Mouse (Mus musculus) cerebellum, postnatal 25 days (tissue): ENCODE measurements around the gene Prkce.

Experiments used
- DNase-seq, 2 experiments: peaks; one replicate each; pipeline ENCODE4 v3.0.0; 2021; ENCODE audit warnings: mixed read lengths in 2 of 2

Gene Prkce

GRCm38 (mm10) chr17:86337076-86337475, 169.5 kb downstream of the Prkce start:
- DNase-seq = no peak

- DNase-seq = no peak
Measured at GRCm38 (mm10) chr17:86338328-86338727, 170.7 kb downstream of the Prkce start.

- peak; percentile 66 to 74 for DNase-seq
Measured at GRCm38 (mm10) chr17:86344032-86344431, 176.4 kb downstream of the Prkce start.

- DNase-seq = peak; percentile 54 to 60
Measured at GRCm38 (mm10) chr17:86345234-86346005, 177.8 kb downstream of the Prkce start.

GRCm38 (mm10) chr17:86350236-86350635, 182.7 kb downstream of the Prkce start:
- peak; percentile 85 to 87 for DNase-seq

GRCm38 (mm10) chr17:86350791-86351261, 183.2 kb downstream of the Prkce start:
- DNase-seq = peak; percentile 81 to 83

- no peak for DNase-seq
Measured at GRCm38 (mm10) chr17:86351282-86351681, 183.7 kb downstream of the Prkce start.

GRCm38 (mm10) chr17:86352247-86353037, 184.9 kb downstream of the Prkce start:
- peak; percentile 59 to 70 for DNase-seq

GRCm38 (mm10) chr17:86353679-86354078, 186.1 kb downstream of the Prkce start:
- DNase-seq = peak; percentile 81 to 83

GRCm38 (mm10) chr17:86354101-86354500, 186.5 kb downstream of the Prkce start:
- DNase-seq = no peak

- no peak for DNase-seq
Measured at GRCm38 (mm10) chr17:86354896-86355295, 187.3 kb downstream of the Prkce start.

- no peak for DNase-seq
Measured at GRCm38 (mm10) chr17:86355318-86355717, 187.7 kb downstream of the Prkce start.

GRCm38 (mm10) chr17:86355772-86356451, 188.3 kb downstream of the Prkce start:
- DNase-seq = peak; percentile 60 to 62

GRCm38 (mm10) chr17:86358388-86358787, 190.8 kb downstream of the Prkce start:
- peak in 1 of 2 experiments; percentile 37 for DNase-seq

- peak in 1 of 2 experiments; percentile 44 for DNase-seq
Measured at GRCm38 (mm10) chr17:86358847-86359246, 191.3 kb downstream of the Prkce start.

- no peak for DNase-seq
Measured at GRCm38 (mm10) chr17:86360849-86361248, 193.3 kb downstream of the Prkce start.

GRCm38 (mm10) chr17:86363356-86363755, 195.8 kb downstream of the Prkce start:
- DNase-seq = no peak

- no peak for DNase-seq
Measured at GRCm38 (mm10) chr17:86364349-86365075, 196.9 kb downstream of the Prkce start.

GRCm38 (mm10) chr17:86366919-86367318, 199.3 kb downstream of the Prkce start:
- DNase-seq = peak; percentile 42 to 58

GRCm38 (mm10) chr17:86367676-86368075, 200.1 kb downstream of the Prkce start:
- DNase-seq = no peak

GRCm38 (mm10) chr17:86370106-86370742, 202.6 kb downstream of the Prkce start:
- DNase-seq = no peak

- no peak for DNase-seq
Measured at GRCm38 (mm10) chr17:86371101-86371561, 203.5 kb downstream of the Prkce start.
